Mouse (Mus musculus): ENCODE data around the gene Rfx7.

- TF ChIP-seq CTCF (IDR thresholded peaks at IDR 0.05; ENCODE audit: borderline replicate concordance, insufficient read depth, low read length) (no peak), POLR2A (IDR thresholded peaks at IDR 0.05; ENCODE audit: low read depth, low read length) (no peak)
Observed at GRCm38 (mm10) chr9:72543590-72543989, 11.6 kb downstream of the Rfx7 start.

All from embryonic fibroblast, embryonic 13.5 days (primary cell).